8 mouse cellular contexts compared by ENCODE assay signal in the genomic region with DNA sequence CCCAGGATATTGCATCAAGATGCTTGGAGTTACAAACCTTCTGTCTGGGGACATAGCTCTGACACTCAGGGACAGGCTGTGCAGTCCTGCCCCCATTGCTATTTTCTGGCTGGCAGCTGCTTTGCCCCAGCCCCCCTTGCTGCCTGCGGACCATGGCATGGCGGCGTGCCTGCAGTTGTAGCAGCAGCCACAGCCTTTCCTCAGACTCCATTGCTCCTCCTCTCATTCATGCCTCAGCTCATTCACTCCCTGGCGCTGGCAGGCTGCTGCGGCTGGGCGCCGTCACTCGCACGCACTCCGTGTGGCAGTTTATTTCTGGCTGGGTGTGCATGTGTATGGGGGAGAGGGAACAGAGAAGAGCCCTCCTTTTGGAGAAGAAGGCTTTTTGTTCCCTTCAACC. TPM values are rescaled to one million over a fixed set of nuclear protein-coding genes. Genes with fewer than 3 reads are reported as not detected.
DNase-seq lines count a peak whose midpoint lies in the region; ATAC-seq lines count a peak whose summit lies in the region.
"Had no signal": no experiment of that assay in that cellular context is flagged by ENCODE, and none has a peak within 500 bp of the region (broad histone marks: within the 10 kb centered on the region; RNA-seq: fewer than 3 reads in every experiment).

No protein-coding gene starts in this region.

- H3K4me1 ChIP-seq in embryonic facial prominence, embryonic 11.5 days (ENCODE audit: control insufficient read depth, insufficient read depth, low read length): no peaks in the 10 kb centered on the region
- peaks cover 40% of the 10 kb centered on the region for H3K4me1 ChIP-seq in forebrain, embryonic 13.5 days
- no peaks in the 10 kb centered on the region; the same call in 1 of the 2 replicates for H3K4me1 ChIP-seq in hindbrain, embryonic 11.5 days (replicated peaks; ENCODE audit: control insufficient read depth, insufficient read depth, low read length)

- H3K36me3 ChIP-seq in embryonic facial prominence, embryonic 11.5 days (replicated peaks; ENCODE audit: control insufficient read depth, insufficient read depth, low read depth, low read length): no peaks in the 10 kb centered on the region
- no peaks in the 10 kb centered on the region for H3K36me3 ChIP-seq in forebrain, embryonic 13.5 days (ENCODE audit: poor library complexity, severe bottlenecking)
- no peaks in the 10 kb centered on the region for H3K36me3 ChIP-seq in hindbrain, embryonic 11.5 days (ENCODE audit: control insufficient read depth, insufficient read depth, low read length)
- H3K36me3 ChIP-seq: stomach, embryonic 15.5 days had no signal

- no peak for DNase-seq in embryonic facial prominence, embryonic 11.5 days (ENCODE audit: low spot score)
- no peak for DNase-seq in hindbrain, embryonic 11.5 days (ENCODE audit: low spot score)
- DNase-seq in lung, adult 18-20 months: peak; percentile 9 to 45
- peak; percentile 39 for DNase-seq in retina, embryonic 14.5 days (ENCODE audit: low spot score)
- DNase-seq in thymus, postnatal 25 days: no peak
- no peak for DNase-seq in ovary, postnatal 10 days (ENCODE audit: low spot score)

- no peak overlapping the region for H3K27ac ChIP-seq in embryonic facial prominence, embryonic 11.5 days (replicated peaks; ENCODE audit: low read depth, low read length)
- H3K27ac ChIP-seq in forebrain, embryonic 13.5 days: peak overlapping the region; percentile 22; the same call in 1 of the 2 replicates
- no peak overlapping the region for H3K27ac ChIP-seq in hindbrain, embryonic 11.5 days (ENCODE audit: low read depth, low read length)
- H3K27ac ChIP-seq: stomach, embryonic 15.5 days had no signal

- no peak overlapping the region for H3K4me2 ChIP-seq in embryonic facial prominence, embryonic 11.5 days (ENCODE audit: low read depth, low read length)
- peak overlapping the region; percentile 77 for H3K4me2 ChIP-seq in forebrain, embryonic 13.5 days
- peak overlapping the region; percentile 8; the same call in 1 of the 2 replicates for H3K4me2 ChIP-seq in hindbrain, embryonic 11.5 days (replicated peaks; ENCODE audit: low read depth, low read length)
- H3K4me2 ChIP-seq: stomach, embryonic 15.5 days had no signal

- H3K4me3 ChIP-seq in embryonic facial prominence, embryonic 11.5 days (ENCODE audit: low read depth, low read length): no peak overlapping the region
- peak overlapping the region; percentile 48 for H3K4me3 ChIP-seq in forebrain, embryonic 13.5 days
- H3K4me3 ChIP-seq in hindbrain, embryonic 11.5 days (ENCODE audit: low read depth, low read length): no peak overlapping the region
- H3K4me3 ChIP-seq: stomach, embryonic 15.5 days had no signal

- H3K9me3 ChIP-seq in embryonic facial prominence, embryonic 11.5 days (replicated peaks; ENCODE audit: control insufficient read depth, low read length): no peaks in the 10 kb centered on the region
- H3K9me3 ChIP-seq in forebrain, embryonic 13.5 days (replicated peaks): no peaks in the 10 kb centered on the region
- H3K9me3 ChIP-seq in hindbrain, embryonic 11.5 days (ENCODE audit: control insufficient read depth, low read length): no peaks in the 10 kb centered on the region
- H3K9me3 ChIP-seq: stomach, embryonic 15.5 days had no signal

- no peak overlapping the region for H3K9ac ChIP-seq in embryonic facial prominence, embryonic 11.5 days (replicated peaks; ENCODE audit: low read length)
- H3K9ac ChIP-seq in forebrain, embryonic 13.5 days: peak overlapping the region; percentile 53
- no peak overlapping the region for H3K9ac ChIP-seq in hindbrain, embryonic 11.5 days (ENCODE audit: low read depth, low read length)
- H3K9ac ChIP-seq: stomach, embryonic 15.5 days had no signal

- H3K27me3 ChIP-seq in embryonic facial prominence, embryonic 11.5 days (ENCODE audit: control insufficient read depth, insufficient read depth, low read length): no peaks in the 10 kb centered on the region
- H3K27me3 ChIP-seq in forebrain, embryonic 13.5 days: no peaks in the 10 kb centered on the region
- no peaks in the 10 kb centered on the region for H3K27me3 ChIP-seq in hindbrain, embryonic 11.5 days (ENCODE audit: control insufficient read depth, insufficient read depth, low read length)
- H3K27me3 ChIP-seq: stomach, embryonic 15.5 days had no signal

- 0 out of 2 replicates have a peak, but pooled peaks have one; percentile 7 for ATAC-seq in embryonic facial prominence, embryonic 11.5 days (replicated peaks; ENCODE audit: insufficient number of reproducible peaks, low FRiP score, low TSS enrichment, low read depth)
- peak; percentile 84 for ATAC-seq in forebrain, embryonic 13.5 days
- peak; percentile 44 for ATAC-seq in hindbrain, embryonic 11.5 days (ENCODE audit: low FRiP score)

- WGBS in embryonic facial prominence, embryonic 11.5 days: 35% methylated on average over 10 of the region's 10 CpGs
- under 1% methylated on average over 10 of the region's 10 CpGs for WGBS in forebrain, embryonic 13.5 days
- WGBS in hindbrain, embryonic 11.5 days: 38% methylated on average over 10 of the region's 10 CpGs

RNA-seq across cellular contexts. Expression of gene Camk1g, which starts 2.0 kb away (rescaled TPM):
- 21.6 and 21.9 TPM in 2 replicates for polyA plus RNA-seq in embryonic facial prominence, embryonic 11.5 days (2014; fragmentation: Nextera tagmentation; extraction: Ambion mirVana)
- polyA plus RNA-seq in forebrain, embryonic 13.5 days (2015; fragmentation: Nextera tagmentation; extraction: Ambion mirVana): 26.7 and 30.0 TPM in 2 replicates
- 12.2 and 13.7 TPM in 2 replicates for polyA plus RNA-seq in hindbrain, embryonic 11.5 days (2014; fragmentation: Nextera tagmentation; extraction: Ambion mirVana)

Comparison
In these comparisons a context has a peak if more than half of its experiments do, and no peak if none do; other contexts are left out.
1. ATAC-seq: peak in every context shown above with its lines; median percentile 84 in forebrain, embryonic 13.5 days; 44 in hindbrain, embryonic 11.5 days; 7 in embryonic facial prominence, embryonic 11.5 days.
2. DNase-seq: peak in lung, adult 18-20 months (2 of 2) and retina, embryonic 14.5 days (single experiment); none in embryonic facial prominence, embryonic 11.5 days (single experiment), hindbrain, embryonic 11.5 days (single experiment), thymus, postnatal 25 days (single experiment) and ovary, postnatal 10 days (single experiment).